Mouse (Mus musculus) ES-Bruce4 (cell line): ENCODE data around the gene Pick1.

ENCODE experiments used
- CTCF ChIP-seq: IDR thresholded peaks from one replicate; pipeline ENCODE4 v1.8.1; 2011; ENCODE audit warnings: low read depth, low read length
- POLR2A ChIP-seq: IDR thresholded peaks from one replicate; pipeline ENCODE4 v1.8.1; 2011; ENCODE audit warnings: low read length; ENCODE audit not compliant: insufficient read depth

DNA sequence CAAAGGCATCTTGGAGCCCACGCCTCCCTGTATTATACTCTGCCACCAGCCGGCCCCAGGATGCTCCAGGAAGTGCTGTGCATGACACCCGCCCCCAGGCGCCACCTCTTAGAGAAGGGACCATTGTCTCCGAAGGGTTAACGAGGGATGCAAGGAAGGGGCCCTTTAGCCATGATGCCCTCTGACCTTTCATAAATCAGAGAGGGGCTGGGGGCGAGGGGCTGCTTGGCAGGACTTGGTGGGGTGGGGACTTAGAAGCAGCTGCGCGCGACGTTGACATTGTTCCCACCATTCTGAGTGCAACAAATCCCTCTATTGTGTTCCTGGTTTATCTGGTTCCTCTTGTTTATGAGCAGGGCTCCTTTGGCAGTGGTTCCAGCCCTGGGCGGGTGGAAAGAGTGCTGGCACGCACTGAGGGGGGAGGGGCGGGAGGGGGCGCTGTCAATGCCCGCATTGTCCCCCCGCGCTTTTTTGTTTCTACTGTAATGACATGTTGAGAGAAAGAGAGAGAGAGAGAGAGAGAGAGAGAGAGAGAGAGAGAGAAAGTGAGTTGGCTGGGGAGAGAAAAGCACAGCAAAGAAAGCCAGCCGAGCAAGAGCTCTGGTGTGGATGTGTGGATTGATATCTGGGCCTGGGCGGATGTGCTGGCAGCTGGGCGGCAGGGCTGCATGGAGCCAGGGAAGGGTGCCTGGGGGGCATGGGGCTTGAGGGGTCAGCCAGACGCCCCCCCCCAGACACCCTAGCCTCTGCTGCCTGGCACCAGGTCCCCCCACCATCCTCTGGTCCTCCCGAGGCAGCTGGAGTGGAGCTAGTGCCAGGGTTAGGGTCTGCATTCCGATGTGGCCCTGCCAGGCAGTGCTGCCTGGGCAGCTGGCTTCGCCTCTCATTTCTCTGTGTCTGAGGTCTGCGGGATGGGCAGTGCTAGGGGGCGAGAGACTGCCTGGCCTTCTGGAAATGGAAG, 35.8 kb upstream of the Pick1 start:
- TF ChIP-seq POLR2A: no peak
- no peak for TF ChIP-seq CTCF
